Mouse (Mus musculus): ENCODE results near the gene Ubash3a.

- no peak for TF ChIP-seq POLR2AphosphoS2 (IDR thresholded peaks at IDR 0.05; ENCODE audit: insufficient read length, low read depth)
- no peak for TF ChIP-seq USF1 (IDR thresholded peaks at IDR 0.05; ENCODE audit: low read depth)
- no peak for TF ChIP-seq POLR2A (IDR thresholded peaks at IDR 0.05; ENCODE audit: insufficient read length, low read depth)
Observed at GRCm38 (mm10) chr17:31279541-31279940, 71.9 kb downstream of the Ubash3a start.
